Mouse (Mus musculus): ENCODE data around the gene Cdhr2.
A peak's percentile ranks its signal among the peaks of the same experiment; 100 is the strongest.

The Cdhr2 gene

GRCm38 (mm10) chr13:54753733-54754132, 52.5 kb downstream of the Cdhr2 start:
- DNase-seq: no peak

GRCm38 (mm10) chr13:54754169-54755080, 53.2 kb downstream of the Cdhr2 start:
- no peak for DNase-seq

- no peak for DNase-seq
Observed at GRCm38 (mm10) chr13:54755201-54755830, 54.1 kb downstream of the Cdhr2 start.

- no peak for DNase-seq
Observed at GRCm38 (mm10) chr13:54756156-54756712, 55.0 kb downstream of the Cdhr2 start.

DNA sequence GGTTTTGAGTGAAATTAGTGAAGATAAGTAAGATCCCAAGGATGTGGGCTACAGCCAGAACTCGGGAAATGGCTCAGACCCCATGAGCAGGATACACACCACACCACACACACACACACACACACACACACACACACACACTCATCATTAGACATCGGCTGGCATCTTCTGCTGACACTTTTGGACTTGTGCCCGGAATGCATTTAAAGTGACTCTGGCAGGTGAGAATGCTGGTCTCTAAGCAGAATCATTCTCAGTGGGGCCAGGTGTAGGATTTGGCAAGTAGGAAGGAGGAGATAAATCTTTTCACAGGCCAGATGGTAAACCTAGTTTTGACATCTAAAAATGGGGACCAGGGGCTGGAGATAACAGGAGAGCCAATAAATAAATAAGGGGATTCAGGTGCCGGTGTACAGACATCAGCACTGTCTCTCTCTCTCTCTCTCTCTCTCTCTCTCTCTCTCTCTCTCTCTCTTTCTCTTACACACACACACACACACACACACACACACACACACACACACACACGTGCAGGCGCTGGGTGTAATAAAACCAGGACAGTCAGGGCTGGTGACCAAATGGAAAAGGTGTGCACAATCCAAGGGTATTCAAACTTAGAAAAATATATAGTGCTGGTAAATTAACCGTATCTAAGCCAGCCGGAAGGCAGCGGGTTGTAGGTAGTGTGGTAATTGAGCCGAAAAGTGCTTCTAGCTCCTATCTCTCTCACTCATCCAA, 56.0 kb downstream of the Cdhr2 start:
- no peak for DNase-seq

DNA sequence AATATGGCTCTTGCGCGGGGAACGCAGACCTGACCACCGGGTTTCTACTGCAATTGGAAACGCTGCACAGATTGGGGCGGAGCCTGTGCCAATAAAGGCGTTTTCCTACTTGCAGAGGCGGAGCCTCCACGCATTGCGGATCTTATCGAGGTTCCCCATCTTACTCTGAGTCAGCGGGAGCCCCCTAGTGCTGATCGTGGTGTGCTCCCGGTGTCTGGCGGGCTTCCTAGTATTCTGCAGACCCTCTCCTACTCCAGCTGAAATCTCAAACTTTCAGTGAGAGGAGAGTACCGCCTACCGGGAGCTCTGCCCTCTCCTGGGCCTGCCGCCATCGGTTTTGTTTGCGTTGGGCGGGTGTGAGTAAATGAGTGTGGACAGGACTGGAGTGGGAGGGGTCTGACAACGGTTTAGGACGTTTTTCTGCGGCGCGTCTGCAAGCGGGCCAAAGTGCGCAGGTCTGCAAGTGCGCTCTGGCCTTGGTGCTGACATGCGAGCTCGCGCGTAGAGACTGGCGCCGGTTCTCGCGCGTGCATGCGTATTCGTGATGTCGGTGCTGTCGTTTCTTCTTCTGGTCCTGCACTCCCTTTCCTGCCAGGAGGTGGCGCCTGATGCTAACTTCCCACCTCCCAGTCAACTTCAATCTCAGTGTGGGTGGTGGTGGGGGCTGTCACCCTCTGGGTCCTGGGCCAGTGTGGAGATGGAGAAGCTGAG, 56.9 kb downstream of the Cdhr2 start:
- peak; percentile 75 for DNase-seq

DNA sequence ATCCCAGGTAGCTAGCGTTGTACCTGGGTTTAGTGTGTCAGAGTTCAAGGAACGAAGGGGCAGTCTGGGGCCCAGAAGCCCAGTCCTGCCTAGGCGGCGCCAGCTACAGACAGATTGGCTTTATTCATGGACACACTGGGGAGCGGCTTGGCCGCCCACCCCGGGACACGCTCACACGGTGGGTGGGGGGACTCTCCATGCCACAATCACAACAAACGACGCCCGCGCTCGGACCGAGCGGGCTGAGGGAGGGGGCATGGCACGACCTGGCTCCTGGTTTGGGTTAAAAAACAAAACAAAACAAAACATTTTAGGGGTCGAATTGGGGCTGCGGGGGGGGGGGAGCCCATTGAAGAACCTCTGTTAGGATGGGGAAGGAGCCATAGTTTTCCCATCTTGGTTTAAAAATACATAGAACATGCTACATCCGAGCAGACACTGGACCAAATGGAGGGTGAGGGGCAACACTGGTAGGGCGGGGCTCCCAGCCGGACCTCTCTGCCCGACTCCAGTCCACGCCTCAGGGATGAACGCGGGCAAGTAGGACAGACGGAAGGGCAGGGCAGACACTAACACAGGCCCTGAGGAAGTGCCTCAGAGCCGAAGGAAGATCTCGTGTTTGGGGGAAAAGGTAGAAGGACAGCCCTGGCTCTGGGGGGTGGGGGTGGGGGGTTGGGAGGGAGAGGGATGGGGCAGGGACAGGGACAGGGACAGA, 57.7 kb downstream of the Cdhr2 start:
- DNase-seq: no peak

GRCm38 (mm10) chr13:54759496-54759895, 58.2 kb downstream of the Cdhr2 start:
- DNase-seq: no peak

- DNase-seq: no peak
Observed at GRCm38 (mm10) chr13:54760164-54760795, 59.0 kb downstream of the Cdhr2 start.

DNA sequence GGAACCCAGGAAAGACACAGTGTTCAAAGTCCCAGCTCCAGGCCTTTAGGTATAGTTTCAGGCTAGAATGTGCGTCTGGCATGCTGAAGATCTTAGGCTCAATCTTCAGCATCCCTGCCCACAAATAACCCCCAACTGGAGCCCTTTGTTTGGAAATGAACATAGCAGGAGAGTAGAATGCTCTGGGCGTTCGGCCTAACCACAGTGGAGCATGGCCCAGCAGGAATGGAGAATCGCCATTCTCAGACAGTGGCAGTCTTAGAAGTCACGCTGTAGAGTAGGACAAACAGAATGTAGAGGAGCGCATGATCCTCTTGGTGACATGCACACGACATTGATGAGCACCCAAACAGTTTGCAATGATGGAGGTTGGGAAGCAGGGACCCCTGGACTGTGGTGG, 59.6 kb downstream of the Cdhr2 start:
- DNase-seq: no peak

DNA sequence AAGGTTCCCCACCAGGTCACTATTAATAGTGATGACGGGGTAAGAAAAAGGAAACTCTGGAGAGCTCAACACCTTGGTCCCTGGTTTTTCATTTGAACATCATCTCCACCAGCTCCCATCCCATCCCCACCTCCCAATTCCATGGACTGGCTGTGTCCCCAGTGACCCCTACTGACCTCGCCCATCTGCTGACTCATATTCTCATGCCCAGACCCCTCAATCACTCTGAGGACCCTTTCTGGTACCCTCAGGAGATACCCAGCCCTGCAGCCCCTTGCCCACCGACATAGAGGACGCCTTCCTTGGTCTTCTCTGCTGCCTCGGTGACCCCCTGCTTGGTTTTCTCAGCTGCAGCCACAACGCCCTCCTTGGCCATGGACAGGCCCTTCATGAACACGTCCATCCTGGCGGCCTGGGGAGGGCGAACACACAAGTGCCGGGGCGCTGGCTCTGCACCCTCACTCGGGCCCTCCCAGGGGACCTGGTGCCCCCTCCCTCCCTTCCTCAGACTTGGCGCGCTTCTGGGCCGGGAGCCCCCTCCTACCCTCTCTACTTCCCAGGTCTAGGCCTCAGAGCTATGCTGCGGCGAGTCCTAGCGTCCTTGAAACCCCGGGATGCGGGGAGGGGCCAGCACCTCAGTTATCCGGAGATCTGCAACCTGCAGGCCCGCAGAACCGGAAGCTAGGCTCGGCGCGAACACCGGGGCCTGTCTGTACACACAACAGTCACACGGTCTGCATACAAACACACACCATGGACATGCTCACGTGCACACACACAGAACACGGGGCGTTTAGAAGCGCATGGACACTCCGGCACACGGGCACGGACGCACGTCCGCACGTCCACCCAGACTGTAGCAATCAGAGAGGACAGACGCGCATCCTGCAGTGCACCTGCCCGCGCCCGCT, 64.3 kb downstream of the Cdhr2 start:
- peak; percentile 25 for DNase-seq

DNA sequence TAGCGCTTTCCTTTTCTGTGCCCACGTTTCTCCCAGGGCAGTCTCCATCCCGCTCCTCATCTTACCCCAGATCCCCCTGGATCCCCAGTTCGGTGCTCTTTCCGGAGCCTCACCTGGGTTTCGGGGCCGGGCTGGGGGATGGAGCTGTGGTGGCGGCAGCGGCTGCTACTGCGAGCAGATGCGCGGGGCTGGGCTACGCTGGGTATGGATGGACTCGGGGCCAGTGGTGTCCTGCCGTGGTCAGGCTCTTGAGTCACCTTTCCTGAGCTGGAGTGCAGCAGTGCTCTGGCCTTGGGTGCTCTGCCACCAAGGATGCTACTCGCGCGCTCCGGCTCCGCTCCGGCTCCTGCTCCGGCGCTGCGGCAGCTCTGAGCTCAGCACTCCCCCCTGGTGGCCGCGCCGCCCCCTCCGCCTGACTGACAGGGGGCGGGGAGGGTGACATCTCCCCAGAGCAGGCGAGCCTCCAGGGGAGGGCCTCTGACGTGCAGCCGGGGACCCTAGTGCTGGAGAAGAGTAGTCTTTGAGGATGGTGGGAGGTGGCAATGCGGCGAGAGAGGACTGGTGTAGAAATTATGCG, 65.0 kb downstream of the Cdhr2 start, which contains the start of gene Sncb:
Gene Sncb (minus strand): TSS at position 404 of the 577 bp plus-strand sequence.
- peak; percentile 87 for DNase-seq

- no peak for DNase-seq
Observed at GRCm38 (mm10) chr13:54767012-54767411, 65.8 kb downstream of the Cdhr2 start.

DNA sequence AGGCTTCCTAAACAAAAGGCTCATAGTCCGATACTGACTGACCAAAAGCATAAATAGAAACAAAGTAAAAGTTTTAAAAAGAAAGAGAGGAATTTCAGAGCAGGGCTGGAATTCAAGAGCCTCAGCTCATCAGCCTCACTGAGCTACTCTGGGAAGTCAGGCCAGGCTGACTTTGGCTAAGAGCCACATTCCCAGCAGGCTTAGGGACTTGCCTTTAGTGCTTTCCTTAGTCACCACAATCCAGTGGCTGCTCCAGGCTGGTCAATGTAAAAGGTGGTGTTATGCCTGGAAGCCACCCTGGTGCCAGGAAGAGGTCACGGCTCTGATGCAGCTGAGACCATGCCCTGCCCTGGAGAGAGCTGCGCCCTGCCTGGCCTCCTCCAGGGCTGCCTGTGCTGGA, 79.3 kb downstream of the Cdhr2 start:
- no peak for DNase-seq

DNA sequence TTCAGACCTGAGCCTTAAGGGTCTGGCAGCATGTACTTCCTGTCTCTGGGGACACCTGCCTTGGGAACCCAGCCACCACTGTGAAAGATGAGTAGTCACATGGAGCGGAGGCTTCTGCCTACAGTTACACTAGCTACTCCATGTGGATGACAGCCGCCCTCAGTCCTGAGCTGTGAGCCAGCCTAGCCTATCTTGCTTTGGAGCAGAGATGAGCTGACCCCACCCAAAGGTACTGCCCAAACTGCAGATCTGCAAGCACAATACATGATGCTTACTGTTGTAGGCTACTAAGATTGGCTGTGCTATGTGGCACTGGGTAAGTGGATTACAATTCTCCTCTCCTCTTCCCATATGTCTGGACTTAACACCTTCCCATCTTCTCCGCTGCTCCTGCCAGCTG, 79.8 kb downstream of the Cdhr2 start:
- no peak for DNase-seq

DNA sequence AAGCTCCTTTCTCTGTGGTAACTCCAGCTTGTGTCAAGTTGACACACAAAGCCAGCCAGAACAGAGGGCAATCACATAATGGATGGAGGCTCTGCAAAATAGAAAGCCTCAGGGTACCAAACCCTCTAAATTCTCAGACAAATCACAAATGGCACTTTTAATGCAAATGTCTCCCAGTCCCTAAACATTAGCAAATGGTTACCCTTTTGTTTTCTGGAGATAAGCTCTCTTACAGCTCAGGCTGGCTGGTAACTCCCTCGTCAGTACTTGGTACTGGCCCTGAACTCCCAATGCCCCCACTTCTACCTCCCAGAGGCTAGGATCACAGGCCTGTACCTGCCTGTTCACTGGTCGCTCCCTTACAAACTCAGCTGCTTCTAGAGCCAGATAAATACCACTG, 82.0 kb downstream of the Cdhr2 start:
- DNase-seq: no peak

- no peak for DNase-seq
Observed at GRCm38 (mm10) chr13:54783698-54784097, 82.4 kb downstream of the Cdhr2 start, which contains the start of gene Eif4e1b. Gene Eif4e1b, plus strand, starts transcription at chr13:54783998.

Data from thymus, postnatal 4 days (tissue).